Mouse (Mus musculus) T-helper 17 cell (primary cell): ENCODE measurements around the gene Atg3.

ENCODE experiments used
- in situ Hi-C, 2 experiments: fragments of 300-600 bp; cut with MboI, MseI; formaldehyde crosslinking; loops; 1 replicate in 1 of 2; 2 replicates in 1 of 2; pipeline ENCODE4 v1.15.1; 2025; ENCODE audit warnings: high pct_unique_total_duplicates in 2 of 2

Gene Atg3

DNA sequence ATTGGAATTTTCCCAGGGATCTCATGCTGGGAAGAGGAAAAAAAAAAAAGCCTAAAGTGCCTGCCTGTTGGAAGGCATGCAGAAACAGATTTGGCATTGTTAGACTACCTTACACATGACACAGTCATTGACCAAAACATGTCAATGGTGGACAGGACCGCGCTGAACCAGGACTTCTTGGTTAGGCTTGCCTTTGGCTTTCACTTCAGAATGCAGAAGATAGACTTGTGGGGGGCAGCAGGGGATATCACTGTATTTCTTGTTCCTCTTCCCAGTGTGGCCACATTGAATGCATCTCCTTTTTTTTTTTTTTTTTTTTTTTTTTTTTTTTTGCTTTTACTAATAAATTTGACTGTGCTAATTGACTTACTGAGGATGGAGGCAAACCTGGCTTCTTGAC is 42.8 kb downstream of the Atg3 start:
- in situ Hi-C loops: no loop called here

DNA sequence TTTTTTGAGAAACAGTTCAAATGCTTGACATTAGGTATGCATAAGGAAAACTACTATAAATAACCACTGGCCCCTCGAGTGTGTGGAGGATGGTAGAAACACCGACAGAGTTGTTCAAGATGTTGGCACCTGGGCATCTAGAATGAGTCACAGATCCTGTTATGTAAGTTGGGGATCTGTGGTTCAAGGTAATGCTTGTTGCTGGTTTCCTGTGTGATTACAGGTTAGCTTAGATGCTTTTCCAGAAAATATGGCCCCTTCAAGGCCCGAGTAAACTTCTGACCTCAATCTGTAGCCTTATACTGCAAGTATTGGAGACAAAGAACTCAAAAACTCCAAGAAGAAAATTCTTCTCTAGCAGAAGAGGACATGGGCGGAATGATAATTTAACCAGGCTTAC is 45.9 kb downstream of the Atg3 start:
- in situ Hi-C loops: no loop called here

DNA sequence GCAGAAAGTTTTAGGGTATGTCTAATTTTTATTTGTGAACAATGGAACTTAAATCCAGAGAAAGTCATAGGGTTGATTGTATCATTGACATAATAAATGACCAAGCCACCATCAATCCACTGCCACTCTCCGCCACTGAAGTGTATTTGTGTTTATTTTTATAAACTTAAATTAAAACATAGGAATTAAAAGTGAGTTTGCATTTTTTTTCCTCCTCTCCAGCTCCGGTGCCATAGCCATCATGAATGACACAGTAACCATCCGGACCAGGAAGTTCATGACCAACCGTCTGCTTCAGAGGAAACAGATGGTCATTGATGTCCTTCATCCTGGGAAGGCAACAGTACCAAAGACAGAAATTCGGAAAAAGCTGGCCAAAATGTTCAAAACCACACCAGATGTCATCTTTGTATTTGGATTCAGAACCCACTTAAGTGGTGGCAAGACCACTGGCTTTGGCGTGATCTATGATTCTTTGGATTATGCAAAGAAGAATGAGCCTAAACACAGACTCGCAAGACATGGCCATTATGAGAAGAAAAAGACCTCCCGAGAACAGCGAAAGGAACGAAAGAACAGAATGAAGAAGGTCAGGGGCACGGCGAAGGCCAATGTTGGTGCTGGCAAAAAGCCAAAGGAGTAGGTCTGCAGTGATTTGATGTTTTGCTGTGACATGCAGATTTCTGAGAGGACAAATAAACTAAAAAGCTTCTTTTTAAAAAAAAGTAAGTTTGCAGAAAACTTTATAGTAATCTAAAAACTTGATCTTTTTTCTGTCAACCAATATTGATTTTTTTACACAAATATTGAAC is 46.5 kb downstream of the Atg3 start:
- in situ Hi-C loops: loop anchor here in 1 of 2 experiments (5.0 kb wide), 1 partner anchor 72 kb away; no protein-coding TSS in a partner anchor

DNA sequence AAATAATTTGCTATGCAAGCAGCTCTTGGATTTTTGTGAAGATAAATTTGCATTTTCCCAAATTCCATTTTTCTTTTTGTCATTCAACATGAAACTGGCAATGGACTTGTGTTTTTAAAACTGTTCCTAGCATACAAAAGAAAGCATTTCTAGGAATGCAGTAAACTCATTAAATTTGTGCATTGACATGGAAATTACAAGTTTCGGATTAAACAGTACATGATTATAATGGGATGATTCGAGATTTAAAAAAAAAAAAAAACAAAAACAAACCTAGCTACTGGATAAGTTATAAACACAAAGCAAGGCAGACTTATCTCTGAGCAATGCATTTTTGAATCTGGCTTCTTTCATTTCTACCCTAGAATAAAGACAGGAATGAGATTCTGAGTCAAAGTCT is 63.4 kb downstream of the Atg3 start:
- in situ Hi-C loops: loop anchor here (5.0 to 10.0 kb wide), 2 partner anchors 85 to 183 kb away; partner anchors contain the start of gene Cd200 (in 2 of the 2)

DNA sequence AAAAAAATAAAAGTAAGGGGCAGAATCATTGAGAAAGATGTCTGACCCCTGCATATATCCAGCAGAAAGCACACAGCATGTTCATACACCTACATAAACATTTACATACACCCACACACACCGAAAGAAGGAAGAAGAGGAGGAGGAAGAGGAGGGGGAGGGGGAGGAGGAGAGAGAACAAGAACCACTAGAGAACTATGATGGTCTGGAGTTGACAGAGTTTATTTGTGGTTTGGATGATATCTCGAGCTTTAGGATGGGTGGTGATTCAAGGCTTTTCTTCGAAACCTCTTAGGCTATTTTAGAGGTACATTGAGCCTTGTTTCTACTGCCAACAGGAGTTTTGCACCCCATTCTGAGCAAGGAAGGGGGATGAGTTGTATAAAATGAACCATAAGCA is 64.2 kb downstream of the Atg3 start:
- in situ Hi-C loops: loop anchor here (5.0 to 10.0 kb wide), 2 partner anchors 85 to 182 kb away; partner anchors contain the start of gene Cd200 (in 2 of the 2)

DNA sequence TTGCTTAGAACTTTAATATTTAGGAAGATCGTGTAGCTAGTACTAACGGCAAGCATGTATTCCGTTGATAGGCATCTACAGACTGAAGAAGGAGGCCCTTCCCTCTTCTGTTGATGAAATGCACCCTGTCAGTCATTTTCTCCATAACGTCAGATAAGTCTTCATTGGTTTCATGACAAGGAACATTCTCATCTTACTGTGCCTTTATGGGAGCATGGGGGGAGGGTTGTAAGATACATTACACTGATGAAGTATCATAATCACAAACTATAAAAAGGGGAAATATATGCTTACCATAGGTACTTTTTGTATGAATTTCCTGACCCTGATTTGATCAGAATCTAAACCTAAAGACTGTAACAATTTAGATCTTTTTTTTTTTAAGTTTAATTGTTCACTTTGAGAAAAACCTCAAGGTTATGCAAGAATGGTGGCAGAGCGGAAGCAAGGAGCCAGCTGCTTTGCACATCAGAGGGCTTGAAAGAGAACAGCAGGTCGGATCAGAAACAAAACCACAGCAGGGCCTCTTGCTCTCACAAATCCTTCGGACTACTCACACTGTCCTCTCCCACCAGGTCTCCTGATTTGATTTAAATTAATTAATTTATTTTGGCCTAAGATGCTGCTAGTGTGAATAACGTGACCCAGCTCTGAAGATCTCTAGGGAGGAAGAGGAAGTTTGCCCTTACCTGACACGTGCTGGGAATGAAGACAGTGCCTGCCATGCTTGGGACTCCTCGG is 65.2 kb downstream of the Atg3 start, which contains the start of gene Btla:
Gene Btla (plus strand): TSS at position 668 of the 741 bp plus-strand sequence.
- in situ Hi-C loops: loop anchor here (5.0 to 10.0 kb wide), 2 partner anchors 83 to 181 kb away; partner anchors contain the start of gene Cd200 (in 2 of the 2)

DNA sequence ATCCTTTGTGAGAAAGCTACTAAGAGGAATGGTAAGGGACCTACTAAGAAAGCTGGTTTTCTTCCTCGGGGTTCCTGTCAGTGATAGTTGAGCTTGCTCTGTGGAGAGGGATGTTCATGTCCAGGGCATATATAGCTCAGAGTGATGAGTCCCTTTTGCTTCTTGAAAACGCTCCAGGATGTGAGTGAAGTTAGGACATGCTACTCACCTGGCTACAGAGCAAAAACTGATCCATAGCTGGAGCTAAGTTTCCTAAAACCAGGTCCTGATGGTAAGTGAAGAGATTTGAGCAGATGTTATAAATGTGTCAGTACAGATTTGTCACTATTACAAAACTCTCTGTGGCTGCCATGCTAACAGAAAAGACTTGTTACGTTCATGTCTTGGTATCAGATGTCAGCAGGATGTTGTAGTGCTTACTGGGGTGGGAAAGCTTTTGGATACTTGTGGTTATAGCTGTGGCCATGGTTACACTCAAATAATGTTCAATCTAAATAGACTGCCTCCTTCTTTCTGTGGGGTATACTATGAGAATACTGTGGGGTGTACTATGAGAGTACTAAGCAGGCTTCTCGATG is 65.9 kb downstream of the Atg3 start:
- in situ Hi-C loops: loop anchor here (5.0 to 25.0 kb wide), 4 partner anchors 83 to 888 kb away; partner anchors contain the start of genes Cd200 (in 2 of the 2), Cd96 (in 1 of the 2) and Plcxd2 (in 1 of the 2)

DNA sequence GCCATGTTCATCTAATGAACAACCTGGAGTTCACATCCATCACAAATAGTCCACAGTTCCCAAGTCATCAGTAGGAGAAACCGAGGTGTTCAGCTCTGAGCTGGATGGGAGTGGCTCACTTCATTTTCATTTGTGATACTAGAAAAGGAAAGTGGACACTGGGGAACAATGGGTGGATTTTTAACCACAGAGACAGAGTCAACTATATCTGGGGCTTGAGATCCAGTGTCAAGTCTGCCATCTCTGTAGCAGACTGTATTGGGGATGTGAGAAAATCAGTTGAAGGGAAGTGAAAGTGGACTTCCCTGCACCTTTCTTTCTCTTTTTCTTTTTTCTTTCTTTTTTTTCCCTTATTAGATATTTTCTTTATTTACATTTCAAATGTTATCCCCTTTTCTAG is 68.4 kb downstream of the Atg3 start:
- in situ Hi-C loops: loop anchor here (10.0 to 25.0 kb wide), 3 partner anchors 178 to 885 kb away; partner anchors contain the start of genes Cd200 (in 2 of the 2), Cd96 (in 1 of the 2) and Plcxd2 (in 1 of the 2)

DNA sequence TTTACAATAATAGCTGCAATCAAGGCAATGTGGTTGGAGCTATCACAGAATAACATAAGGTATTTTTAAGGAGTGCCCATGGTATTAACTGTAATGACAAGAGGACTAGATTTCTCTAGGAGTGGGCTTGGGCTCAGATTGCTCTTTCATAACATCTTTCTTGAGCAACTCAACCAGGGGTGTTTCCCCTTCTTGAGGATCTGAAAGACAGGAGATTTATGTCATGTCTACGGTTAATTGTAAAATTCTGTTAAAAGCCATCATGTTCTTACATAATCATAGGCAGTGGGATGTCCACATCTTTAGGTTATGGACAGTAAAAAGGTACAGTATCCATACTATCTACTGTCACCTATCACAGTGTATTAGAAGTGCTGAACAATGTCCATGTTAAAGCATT is 72.7 kb downstream of the Atg3 start:
- in situ Hi-C loops: loop anchor here (25.0 kb wide), 2 partner anchors 781 to 881 kb away; partner anchors contain the start of genes Cd96 (in 1 of the 2) and Plcxd2 (in 1 of the 2)

DNA sequence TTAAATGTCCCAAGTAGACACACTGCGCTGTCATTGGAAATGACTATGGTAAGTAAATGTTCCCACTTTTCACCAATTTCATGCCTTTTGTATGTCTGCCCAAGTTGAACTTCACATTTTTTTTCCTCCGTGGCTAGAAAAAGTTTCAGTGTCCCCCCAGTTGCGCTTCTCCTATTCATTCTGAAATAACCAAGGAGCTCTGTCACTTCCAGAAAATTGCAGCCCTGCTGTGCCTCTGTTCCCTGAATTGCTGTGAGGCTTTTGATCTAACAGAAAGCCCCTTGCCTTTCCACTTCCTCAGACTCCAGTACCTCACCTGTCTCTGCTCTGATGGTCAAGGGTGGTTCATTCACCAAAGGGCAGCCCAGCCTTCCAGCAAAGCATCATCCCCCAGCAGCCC is 74.4 kb downstream of the Atg3 start:
- in situ Hi-C loops: loop anchor here (25.0 kb wide), 2 partner anchors 779 to 879 kb away; partner anchors contain the start of genes Cd96 (in 1 of the 2) and Plcxd2 (in 1 of the 2)
